Mouse (Mus musculus): ENCODE measurements at regions not wholly inside any gene's neighbourhood (a gene's known extent, or its start where the extent isn't known, plus 50 kb on each side); places are given as distances from the start of the nearest gene placed in this dataset.

DNA sequence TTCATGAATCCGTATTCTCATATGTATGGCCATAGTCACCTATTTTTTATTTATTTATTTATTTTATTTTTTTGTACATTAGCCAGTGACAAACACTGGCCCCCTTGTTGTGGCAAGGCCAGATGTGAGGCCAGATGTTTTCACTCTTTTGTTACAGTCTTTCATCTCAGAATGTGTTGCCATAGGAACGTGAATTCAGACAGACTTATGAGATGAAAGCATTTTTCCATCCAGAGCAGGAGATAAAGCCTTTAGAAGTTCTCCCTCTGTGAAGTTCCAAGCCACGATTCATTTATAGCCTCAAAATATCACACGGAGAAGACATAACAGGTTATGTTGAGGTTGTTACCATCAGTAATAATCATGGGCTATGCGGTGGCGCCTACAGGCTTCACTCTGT lies 220.9 kb downstream of the Arpp21 start:
- in situ Hi-C loops (cut with MboI, MseI), result no loop called here

DNA sequence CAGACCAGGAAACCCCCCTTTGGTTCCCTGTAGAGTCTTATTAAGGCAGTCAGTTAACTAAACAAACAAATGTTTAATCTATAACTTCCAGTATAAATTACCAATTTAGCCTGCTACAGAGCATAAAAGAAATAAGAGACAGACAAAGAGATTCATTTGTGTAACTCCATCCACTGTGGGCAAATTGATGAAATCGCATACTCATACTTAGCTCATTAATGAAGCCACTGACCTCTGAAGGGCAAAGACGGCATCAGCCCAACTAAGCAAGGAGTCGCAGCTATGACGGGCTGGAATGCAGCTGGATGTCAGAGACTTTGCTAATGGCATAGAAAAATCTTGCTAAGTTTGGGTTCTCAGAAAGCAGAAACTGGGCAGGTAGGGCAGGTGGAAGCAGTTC lies 241.3 kb downstream of the Arpp21 start:
- in situ Hi-C loops (cut with MboI, MseI), result no loop called here

DNA sequence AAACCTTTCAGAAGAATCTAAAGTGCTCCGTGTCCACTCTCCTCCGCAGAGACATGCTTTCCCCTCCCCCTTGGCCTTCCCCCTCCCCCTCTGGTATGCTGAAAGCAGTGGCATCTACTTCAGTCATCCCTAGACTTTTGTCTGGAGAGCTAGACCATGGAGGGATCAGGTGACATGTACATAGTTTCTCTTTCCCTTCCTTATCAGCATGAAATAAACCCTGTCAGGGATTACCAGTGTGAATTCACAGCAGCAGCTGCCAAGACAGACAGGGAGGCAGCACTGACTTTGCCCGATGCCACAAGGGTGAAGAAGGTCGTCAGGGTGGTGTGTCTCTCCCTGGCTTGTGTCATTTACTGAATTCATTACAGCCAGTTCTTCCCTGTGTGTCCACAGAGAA lies 241.9 kb downstream of the Arpp21 start:
- in situ Hi-C loops (cut with MboI, MseI), result no loop called here

DNA sequence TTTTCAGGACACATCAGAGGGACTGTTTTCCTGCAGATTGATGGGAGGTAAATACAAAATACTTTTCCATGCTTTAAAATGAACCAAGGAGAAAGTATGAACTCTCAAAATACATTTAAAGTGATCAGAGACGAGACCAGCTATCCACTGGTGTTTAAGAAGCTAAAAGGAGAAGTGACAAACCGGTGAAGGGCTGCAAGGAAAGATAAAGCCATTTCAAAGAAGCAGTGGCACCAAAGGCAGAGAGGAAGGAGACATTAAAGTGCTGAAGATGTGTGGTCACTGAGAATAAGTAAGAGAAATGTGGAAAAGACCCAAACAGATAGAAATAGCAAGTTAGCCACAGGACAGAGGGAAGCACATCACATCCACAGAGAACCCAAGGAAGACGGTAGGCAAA lies 245.7 kb downstream of the Arpp21 start:
- in situ Hi-C loops (cut with MboI, MseI), result no loop called here

DNA sequence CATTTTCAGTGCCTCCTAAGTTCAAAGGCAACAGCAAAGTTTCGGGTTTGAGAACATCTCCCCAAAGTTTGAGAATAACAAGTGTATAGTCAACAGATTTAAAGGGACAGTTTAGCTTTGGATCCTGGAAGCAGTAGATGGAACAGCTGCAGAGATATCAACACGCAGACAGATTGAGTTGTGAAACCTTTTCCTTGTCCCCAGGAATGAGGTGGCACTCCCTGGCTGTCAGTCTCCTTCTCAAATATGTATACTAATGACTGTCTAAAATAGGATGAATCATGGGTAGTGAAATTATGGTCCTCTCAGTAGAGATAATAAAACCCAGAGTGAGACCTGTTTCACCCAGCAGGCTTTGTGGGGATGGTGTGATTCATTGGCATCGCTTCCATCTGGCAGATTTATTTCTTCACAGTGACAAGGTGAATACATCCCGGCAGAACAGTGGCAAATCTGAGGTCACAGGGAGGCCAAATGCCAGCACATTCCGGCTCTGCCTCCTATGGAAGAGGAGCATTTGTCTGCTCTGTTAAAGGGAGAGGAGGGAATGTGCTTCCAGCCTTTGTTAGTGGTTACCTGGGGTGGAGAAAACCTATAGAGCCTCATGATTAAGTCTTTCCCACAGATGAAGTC lies 272.2 kb downstream of the Arpp21 start:
- in situ Hi-C loops (cut with MboI, MseI), result no loop called here

- in situ Hi-C loops (cut with MboI, MseI), result no loop called here
These were observed 267.7 kb upstream of the Stac start for GRCm38 (mm10) chr9:111957799-111958198.

DNA sequence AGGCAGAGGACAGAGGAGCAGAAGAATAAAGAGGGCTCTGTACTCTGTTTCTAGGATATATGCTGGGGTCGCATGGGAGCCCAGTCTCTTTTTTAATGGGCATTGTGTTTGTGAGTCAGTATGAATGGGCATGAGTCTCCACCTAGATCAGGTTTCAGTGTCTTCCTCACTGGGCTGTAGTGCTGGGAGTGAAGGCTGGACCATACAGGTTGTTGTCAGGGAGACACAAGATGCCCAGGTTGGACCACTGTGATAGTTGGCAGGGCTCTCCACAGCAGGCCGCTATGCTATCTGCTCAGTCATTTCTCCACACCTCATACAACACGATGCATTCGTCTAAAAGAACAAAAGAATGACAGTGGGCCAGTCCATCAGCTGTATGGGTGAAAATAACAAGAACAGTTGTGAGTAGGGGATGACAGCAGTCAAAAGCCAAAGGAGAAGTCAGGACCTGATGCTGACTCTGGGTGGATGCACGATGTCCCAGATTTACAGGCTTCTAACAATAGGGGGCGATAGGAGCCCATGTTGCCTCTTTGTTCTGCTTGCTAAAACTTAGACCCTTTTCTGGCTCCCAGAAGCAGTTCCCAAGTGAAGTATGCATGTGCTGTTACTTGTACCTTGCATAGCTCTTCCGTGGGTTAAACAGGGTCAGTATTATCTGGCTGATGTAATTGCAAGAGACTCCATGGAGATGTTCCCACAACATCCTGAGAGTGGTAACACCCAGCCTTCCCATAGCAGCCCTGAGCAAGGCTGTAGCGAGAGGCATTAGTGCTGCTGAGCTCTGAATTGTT lies 249.3 kb upstream of the Stac start:
- in situ Hi-C loops (cut with MboI, MseI), result no loop called here

- in situ Hi-C loops (cut with MboI, MseI), result no loop called here
These were observed 242.3 kb upstream of the Stac start for GRCm38 (mm10) chr9:111932455-111932854.

DNA sequence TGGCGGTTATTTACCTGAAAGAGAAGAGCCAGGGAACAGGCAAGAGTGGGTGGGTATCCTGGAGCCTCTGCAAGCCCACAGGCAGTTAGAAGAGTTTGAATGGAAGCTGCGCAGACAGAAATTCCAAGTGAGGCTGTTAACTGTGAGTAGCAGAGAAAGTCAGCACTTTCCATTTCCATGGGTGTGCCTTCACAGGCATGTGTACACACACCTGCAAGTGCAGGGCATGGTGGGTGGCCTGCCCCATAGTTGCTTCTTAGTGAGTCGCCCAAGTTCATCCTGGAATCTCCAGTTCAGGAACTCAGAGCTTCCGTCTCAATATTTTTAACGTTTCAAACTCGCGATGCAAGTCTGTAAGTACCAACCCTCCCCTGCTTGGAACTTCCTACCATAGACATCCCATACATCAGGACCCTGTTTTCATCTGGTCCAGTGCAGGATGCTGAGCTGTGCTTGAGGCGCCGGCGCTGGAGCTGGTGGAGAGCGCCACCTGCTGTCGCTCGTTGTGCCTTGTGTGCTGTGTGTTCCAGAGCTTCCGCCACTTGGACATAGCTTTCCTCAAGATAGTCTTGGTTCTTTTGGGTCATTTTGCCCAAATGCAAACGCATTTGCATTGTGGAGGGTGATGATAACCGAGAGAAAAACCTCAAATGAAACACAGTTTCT lies 228.3 kb upstream of the Stac start:
- in situ Hi-C loops (cut with MboI, MseI), result loop anchor here (5.0 kb wide), 2 partner anchors 366 to 421 kb away; no protein-coding TSS in a partner anchor

- in situ Hi-C loops (cut with MboI, MseI), result loop anchor here (5.0 kb wide), 2 partner anchors 365 to 420 kb away; no protein-coding TSS in a partner anchor
These were observed 226.8 kb upstream of the Stac start for GRCm38 (mm10) chr9:111916684-111917535.

- in situ Hi-C loops (cut with MboI, MseI), result no loop called here
These were observed 218.7 kb upstream of the Stac start for GRCm38 (mm10) chr9:111908806-111909205.

DNA sequence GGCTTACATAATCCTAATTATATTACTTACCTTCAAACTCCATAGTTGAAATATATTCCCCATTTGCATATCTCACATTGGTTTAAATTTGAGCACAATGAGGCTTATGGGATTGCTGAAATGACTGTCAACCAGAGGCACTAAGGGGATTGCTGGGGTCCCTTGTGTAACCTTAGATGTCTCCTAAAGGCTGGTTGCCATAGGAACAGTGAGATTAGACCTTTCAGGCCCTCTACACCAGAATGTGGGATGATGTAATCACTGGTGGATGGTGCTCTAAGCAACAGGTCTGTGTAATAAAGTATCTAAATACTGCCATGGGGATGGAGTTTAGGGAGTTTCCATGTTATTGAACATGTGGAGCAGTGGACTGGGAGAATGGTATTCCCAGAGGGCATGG lies 210.0 kb upstream of the Stac start:
- in situ Hi-C loops (cut with MboI, MseI), result no loop called here

GRCm38 (mm10) chr9:111897626-111898025 lies 207.5 kb upstream of the Stac start:
- in situ Hi-C loops (cut with MboI, MseI), result no loop called here

DNA sequence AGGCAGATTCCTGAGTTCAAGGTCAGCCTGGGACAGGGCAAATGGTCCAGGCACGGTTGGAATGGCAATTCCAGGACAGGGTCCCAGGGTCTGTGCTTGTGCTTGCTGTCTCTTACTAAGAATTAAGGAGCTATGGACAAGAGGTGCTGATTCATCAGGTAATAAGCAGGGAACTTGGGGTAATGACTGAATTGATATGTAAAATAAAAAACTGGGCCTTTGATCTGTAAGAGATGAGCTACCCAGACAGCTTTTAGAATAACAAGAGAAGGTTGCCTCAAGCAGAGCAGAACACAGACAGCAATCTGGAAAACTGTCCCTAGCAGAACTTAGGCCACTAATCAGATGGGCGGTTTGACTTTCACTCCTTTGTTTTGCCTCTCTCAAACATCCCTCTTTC lies 189.6 kb upstream of the Stac start:
- in situ Hi-C loops (cut with MboI, MseI), result no loop called here

DNA sequence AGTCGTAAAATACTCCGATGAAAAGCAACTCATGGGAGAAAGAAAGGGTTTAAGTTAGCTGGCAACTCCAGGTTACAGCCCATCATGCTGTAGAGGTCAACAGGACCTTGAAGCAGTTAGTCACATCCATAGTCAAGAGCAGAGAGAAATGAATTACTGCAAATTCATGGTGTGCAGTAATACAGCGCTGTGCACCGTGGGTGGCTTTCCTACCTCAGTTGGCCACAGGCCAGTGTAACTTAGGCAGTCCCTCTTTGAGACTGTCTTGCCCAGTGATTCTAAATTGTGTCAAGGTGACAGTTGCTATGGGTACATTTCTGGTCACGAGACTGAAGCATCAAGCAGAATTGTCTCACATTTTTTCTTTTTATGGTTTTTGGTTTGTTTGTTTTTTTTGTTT lies 186.7 kb upstream of the Stac start:
- in situ Hi-C loops (cut with MboI, MseI), result no loop called here

DNA sequence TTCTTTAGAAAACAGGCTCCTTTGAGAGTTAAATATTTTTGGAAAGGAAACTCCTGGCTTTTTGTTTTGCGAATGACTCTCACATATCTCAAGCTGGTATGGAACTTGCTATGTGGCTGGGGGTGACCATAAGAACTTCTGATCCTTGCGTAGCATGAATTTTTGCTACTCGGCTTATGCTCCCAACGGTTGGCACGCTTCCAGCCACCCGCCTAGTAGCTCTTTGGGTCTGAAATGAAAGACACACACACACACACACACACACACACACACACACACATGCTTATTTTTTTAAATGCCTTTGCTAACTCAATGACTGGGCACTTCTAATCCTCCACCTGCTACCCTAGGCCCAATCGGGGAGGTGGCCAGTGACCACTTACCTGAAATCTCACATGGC lies 180.3 kb upstream of the Stac start:
- in situ Hi-C loops (cut with MboI, MseI), result no loop called here

DNA sequence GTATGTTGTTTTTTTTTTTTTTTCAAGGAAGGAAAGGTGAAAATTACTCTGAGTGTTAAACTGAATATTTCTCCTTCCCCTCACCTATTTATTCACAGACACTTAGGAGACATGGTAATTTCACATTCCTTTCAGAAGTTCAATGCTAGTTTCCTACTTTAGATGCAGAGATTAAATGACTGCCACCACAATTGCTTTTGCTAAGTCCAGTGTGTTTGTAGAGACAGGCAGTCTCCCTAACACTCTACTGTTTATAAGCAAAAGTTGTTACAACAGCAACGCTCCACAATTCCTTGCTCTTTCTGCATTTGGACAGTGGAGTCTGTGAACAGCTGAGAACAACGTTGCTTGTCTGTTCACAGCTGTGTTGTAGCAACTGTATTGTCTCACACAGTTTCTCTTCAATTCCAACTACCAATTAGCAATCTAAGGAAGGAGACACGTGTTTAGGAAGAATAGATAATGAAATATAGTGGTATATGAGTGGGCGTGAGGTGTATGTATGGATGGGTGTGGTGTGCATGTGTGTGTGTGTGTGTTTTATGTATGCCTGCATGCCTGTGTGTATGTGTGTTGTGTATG lies 179.7 kb upstream of the Stac start:
- in situ Hi-C loops (cut with MboI, MseI), result no loop called here

GRCm38 (mm10) chr9:111858051-111858450 lies 167.9 kb upstream of the Stac start:
- in situ Hi-C loops (cut with MboI, MseI), result no loop called here

DNA sequence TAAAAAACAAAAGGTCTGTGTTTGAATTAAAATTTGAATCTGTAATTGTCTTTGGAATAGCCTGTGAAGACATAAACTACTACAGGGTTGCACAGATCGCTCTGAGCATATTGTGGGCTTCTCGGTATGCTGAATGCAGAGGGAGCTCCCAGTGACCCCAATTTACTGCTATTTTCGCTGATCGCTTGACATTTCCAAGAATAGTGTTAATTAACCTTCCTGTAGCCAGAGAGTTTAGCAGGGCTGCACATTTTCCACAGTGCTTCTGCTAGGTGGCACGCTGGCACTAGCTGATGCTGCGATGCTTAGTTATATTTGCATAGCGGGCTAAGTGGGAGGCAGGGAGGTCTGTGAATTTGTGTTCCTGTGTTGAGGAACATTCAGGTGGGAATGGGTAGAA lies 164.8 kb upstream of the Stac start:
- in situ Hi-C loops (cut with MboI, MseI), result no loop called here

- in situ Hi-C loops (cut with MboI, MseI), result no loop called here
These were observed 156.2 kb upstream of the Stac start for GRCm38 (mm10) chr9:111846366-111846765.

GRCm38 (mm10) chr9:111841151-111841550 lies 151.0 kb upstream of the Stac start:
- in situ Hi-C loops (cut with MboI, MseI), result no loop called here
